Mouse (Mus musculus) forebrain, embryonic 13.5 days (tissue): ENCODE measurements around the gene Gm853. TPM values are rescaled to one million over a fixed set of nuclear protein-coding genes. Genes with fewer than 3 reads are reported as not detected.

Experiments
- ATAC-seq: fragments of 200-750 bp; cut with Nextera tagmentation; 2 replicates; pipeline ENCODE4 v1.8.0; 2017
- H3K27ac ChIP-seq: fragments of 300-500 bp; sonication (generic); 2 replicates; pipeline ENCODE4 v1.5.1; 2015; ENCODE audit warnings: inconsistent platforms, mild to moderate bottlenecking, moderate library complexity
- H3K27me3 ChIP-seq: fragments of 300-500 bp; sonication (generic); 2 replicates; pipeline ENCODE4 v1.6.1; 2015; ENCODE audit warnings: mild to moderate bottlenecking, inconsistent platforms
- H3K36me3 ChIP-seq: fragments of 300-500 bp; sonication (generic); 2 replicates; pipeline ENCODE4 v1.6.1; 2015; ENCODE audit warnings: mild to moderate bottlenecking, inconsistent platforms; ENCODE audit not compliant: poor library complexity, severe bottlenecking
- H3K4me1 ChIP-seq: fragments of 300-500 bp; sonication (generic); 2 replicates; pipeline ENCODE4 v1.6.1; 2015; ENCODE audit warnings: inconsistent platforms
- H3K4me2 ChIP-seq: fragments of 300-500 bp; sonication (generic); 2 replicates; pipeline ENCODE4 v1.6.1; 2015; ENCODE audit warnings: inconsistent platforms, mild to moderate bottlenecking, moderate library complexity
- H3K4me3 ChIP-seq: fragments of 300-500 bp; sonication (generic); 2 replicates; pipeline ENCODE4 v1.5.1; 2015; ENCODE audit warnings: mild to moderate bottlenecking, inconsistent platforms
- H3K9ac ChIP-seq: fragments of 300-500 bp; sonication (generic); 2 replicates; pipeline ENCODE4 v1.6.1; 2015; ENCODE audit warnings: mild to moderate bottlenecking, inconsistent platforms
- H3K9me3 ChIP-seq: fragments of 300-500 bp; sonication (generic); replicated peaks from 2 replicates; pipeline ENCODE4 v1.6.1; 2016; ENCODE audit warnings: inconsistent platforms
- WGBS: fragments of 180-500 bp; shearing (Covaris S2); methylation state at CpG from one replicate; pipeline ENCODE4 v1.1.7; 2015; 5-methylcytosine and 5-hydroxymethylcytosine counted together
- polyA plus RNA-seq: library from polyadenylated mRNA; unstranded; fragments of >200 nt; fragmentation: Nextera tagmentation; extraction: Ambion mirVana; gene quantifications from 2 replicates; pipeline ENCODE4 v1.2.1, GENCODE M21; 2015

The Gm853 gene
- polyA plus RNA-seq, 1 experiment from 2014 or later, result not detected

- ATAC-seq, result no peak
- H3K4me1 ChIP-seq, result no peaks in the 10 kb centered on the region
- H3K27me3 ChIP-seq, result no peaks in the 10 kb centered on the region
- no peaks in the 10 kb centered on the region for H3K9me3 ChIP-seq
- no peaks in the 10 kb centered on the region for H3K36me3 ChIP-seq
- H3K9ac ChIP-seq, result no peak overlapping the region
- no peak overlapping the region for H3K4me2 ChIP-seq
- no peak overlapping the region for H3K4me3 ChIP-seq
- WGBS, result 78% methylated on average over 7 of the region's 7 CpGs
- H3K27ac ChIP-seq, result no peak overlapping the region
Observed at GRCm38 (mm10) chr4:130212421-130212820, 9.8 kb downstream of the Gm853 start.

GRCm38 (mm10) chr4:130211870-130212269 lies 10.3 kb downstream of the Gm853 start:
- H3K27ac ChIP-seq, result no peak overlapping the region
- no peaks in the 10 kb centered on the region for H3K27me3 ChIP-seq
- WGBS, result 96% methylated on average over 2 of the region's 2 CpGs
- no peak overlapping the region for H3K9ac ChIP-seq
- no peak overlapping the region for H3K4me2 ChIP-seq
- H3K9me3 ChIP-seq, result no peaks in the 10 kb centered on the region
- H3K36me3 ChIP-seq, result no peaks in the 10 kb centered on the region
- no peak for ATAC-seq
- H3K4me3 ChIP-seq, result no peak overlapping the region
- H3K4me1 ChIP-seq, result no peaks in the 10 kb centered on the region

GRCm38 (mm10) chr4:130198694-130199670 lies 23.2 kb downstream of the Gm853 start:
- Histone ChIP-seq H3K27ac (no peak overlapping the region), H3K4me2 (peak overlapping the region; percentile 72), H3K36me3 (no peaks in the 10 kb centered on the region), H3K4me3 (peak overlapping the region; percentile 38), H3K9me3 (no peaks in the 10 kb centered on the region; the same call in 1 of the 2 replicates), H3K4me1 (peaks cover 6% of the 10 kb centered on the region; the same call in 1 of the 2 replicates), H3K27me3 (peaks cover 18% of the 10 kb centered on the region), H3K9ac (peak overlapping the region; percentile 52)
- WGBS, result 17% methylated on average over 35 of the region's 35 CpGs
- peak; percentile 77 for ATAC-seq

GRCm38 (mm10) chr4:130196542-130196941 lies 25.7 kb downstream of the Gm853 start:
- H3K4me2 ChIP-seq, result no peak overlapping the region
- WGBS, result 83% methylated on average over 8 of the region's 8 CpGs
- H3K4me3 ChIP-seq, result no peak overlapping the region
- H3K36me3 ChIP-seq, result no peaks in the 10 kb centered on the region
- no peak overlapping the region for H3K9ac ChIP-seq
- peaks cover 18% of the 10 kb centered on the region for H3K27me3 ChIP-seq
- ATAC-seq, result no peak
- H3K4me1 ChIP-seq, result peaks cover 6% of the 10 kb centered on the region; the same call in 1 of the 2 replicates
- no peaks in the 10 kb centered on the region for H3K9me3 ChIP-seq
- H3K27ac ChIP-seq, result no peak overlapping the region

GRCm38 (mm10) chr4:130195924-130196323 lies 26.3 kb downstream of the Gm853 start:
- H3K9me3 ChIP-seq, result no peaks in the 10 kb centered on the region
- WGBS, result 71% methylated on average over 13 of the region's 13 CpGs
- no peak overlapping the region for H3K27ac ChIP-seq
- ATAC-seq, result no peak
- no peaks in the 10 kb centered on the region for H3K36me3 ChIP-seq
- no peak overlapping the region for H3K4me2 ChIP-seq
- H3K4me1 ChIP-seq, result peaks cover 6% of the 10 kb centered on the region; the same call in 1 of the 2 replicates
- H3K4me3 ChIP-seq, result no peak overlapping the region
- H3K9ac ChIP-seq, result no peak overlapping the region
- peaks cover 18% of the 10 kb centered on the region for H3K27me3 ChIP-seq

GRCm38 (mm10) chr4:130192266-130192665 lies 29.9 kb downstream of the Gm853 start:
- Histone ChIP-seq H3K27me3 (peaks cover 12% of the 10 kb centered on the region), H3K4me3 (no peak overlapping the region), H3K9ac (no peak overlapping the region), H3K4me1 (no peaks in the 10 kb centered on the region), H3K27ac (no peak overlapping the region), H3K9me3 (no peaks in the 10 kb centered on the region), H3K36me3 (no peaks in the 10 kb centered on the region), H3K4me2 (no peak overlapping the region)
- 53% methylated on average over 9 of the region's 9 CpGs for WGBS
- no peak for ATAC-seq

GRCm38 (mm10) chr4:130189606-130190005 lies 32.6 kb downstream of the Gm853 start:
- Histone ChIP-seq H3K27me3 (peaks cover 9% of the 10 kb centered on the region), H3K4me3 (no peak overlapping the region), H3K4me1 (no peaks in the 10 kb centered on the region), H3K4me2 (no peak overlapping the region), H3K9me3 (no peaks in the 10 kb centered on the region), H3K27ac (no peak overlapping the region), H3K36me3 (no peaks in the 10 kb centered on the region), H3K9ac (no peak overlapping the region)
- ATAC-seq, result no peak
- 72% methylated on average over 7 of the region's 7 CpGs for WGBS

GRCm38 (mm10) chr4:130188806-130189297 lies 33.3 kb downstream of the Gm853 start:
- no peaks in the 10 kb centered on the region for H3K9me3 ChIP-seq
- 3% methylated on average over 13 of the region's 13 CpGs for whole genome bisulfite sequencing
- H3K27me3 ChIP-seq, result peaks cover 7% of the 10 kb centered on the region; the same call in 1 of the 2 replicates
- no peak overlapping the region for H3K27ac ChIP-seq
- ATAC-seq, result peak; percentile 50; the same call in 1 of the 2 replicates
- peak overlapping the region; percentile 44 for H3K4me2 ChIP-seq
- H3K4me1 ChIP-seq, result no peaks in the 10 kb centered on the region
- no peak overlapping the region for H3K9ac ChIP-seq
- H3K4me3 ChIP-seq, result 0 out of 2 replicates have a peak overlapping the region, but pooled peaks have one; percentile 2
- no peaks in the 10 kb centered on the region for H3K36me3 ChIP-seq

GRCm38 (mm10) chr4:130186891-130187290 lies 35.3 kb downstream of the Gm853 start:
- 79% methylated on average over 12 of the region's 12 CpGs for WGBS
- Histone ChIP-seq H3K27me3 (peaks cover 7% of the 10 kb centered on the region; the same call in 1 of the 2 replicates), H3K4me1 (no peaks in the 10 kb centered on the region), H3K4me2 (no peak overlapping the region), H3K9ac (no peak overlapping the region), H3K9me3 (no peaks in the 10 kb centered on the region), H3K36me3 (no peaks in the 10 kb centered on the region), H3K27ac (no peak overlapping the region), H3K4me3 (no peak overlapping the region)
- ATAC-seq, result no peak

GRCm38 (mm10) chr4:130186450-130186849 lies 35.8 kb downstream of the Gm853 start:
- Histone ChIP-seq H3K9me3 (no peaks in the 10 kb centered on the region), H3K27ac (no peak overlapping the region), H3K9ac (no peak overlapping the region), H3K36me3 (no peaks in the 10 kb centered on the region), H3K4me2 (no peak overlapping the region), H3K4me1 (no peaks in the 10 kb centered on the region), H3K27me3 (peaks cover 7% of the 10 kb centered on the region; the same call in 1 of the 2 replicates), H3K4me3 (no peak overlapping the region)
- whole genome bisulfite sequencing, result 62% methylated on average over 9 of the region's 9 CpGs
- ATAC-seq, result no peak

- no peak overlapping the region for H3K27ac ChIP-seq
- WGBS, result 88% methylated on average over 5 of the region's 5 CpGs
- peaks cover 7% of the 10 kb centered on the region; the same call in 1 of the 2 replicates for H3K27me3 ChIP-seq
Observed at GRCm38 (mm10) chr4:130183879-130184278, 38.3 kb downstream of the Gm853 start.

GRCm38 (mm10) chr4:130183023-130183422 lies 39.2 kb downstream of the Gm853 start:
- Histone ChIP-seq H3K27me3 (peaks cover 7% of the 10 kb centered on the region; the same call in 1 of the 2 replicates), H3K36me3 (no peaks in the 10 kb centered on the region), H3K4me2 (no peak overlapping the region), H3K27ac (no peak overlapping the region), H3K9ac (no peak overlapping the region), H3K9me3 (no peaks in the 10 kb centered on the region), H3K4me3 (no peak overlapping the region), H3K4me1 (no peaks in the 10 kb centered on the region)
- ATAC-seq, result no peak
- 78% methylated on average over 13 of the region's 13 CpGs for WGBS

More at GRCm38 (mm10) chr4:130183879-130184278, 38.3 kb downstream of the Gm853 start:
- no peak for ATAC-seq
- Histone ChIP-seq H3K9me3 (no peaks in the 10 kb centered on the region), H3K9ac (no peak overlapping the region), H3K4me1 (no peaks in the 10 kb centered on the region), H3K36me3 (no peaks in the 10 kb centered on the region), H3K4me3 (no peak overlapping the region), H3K4me2 (no peak overlapping the region)
